Mouse (Mus musculus): Measurements from ENCODE around the gene Ftl1. TPM values are rescaled to one million over a fixed set of nuclear protein-coding genes. Genes with fewer than 3 reads are reported as not detected.

The Ftl1 gene
- polyA plus RNA-seq, 1 experiment from 2014 or later, result 6,674 TPM

DNA sequence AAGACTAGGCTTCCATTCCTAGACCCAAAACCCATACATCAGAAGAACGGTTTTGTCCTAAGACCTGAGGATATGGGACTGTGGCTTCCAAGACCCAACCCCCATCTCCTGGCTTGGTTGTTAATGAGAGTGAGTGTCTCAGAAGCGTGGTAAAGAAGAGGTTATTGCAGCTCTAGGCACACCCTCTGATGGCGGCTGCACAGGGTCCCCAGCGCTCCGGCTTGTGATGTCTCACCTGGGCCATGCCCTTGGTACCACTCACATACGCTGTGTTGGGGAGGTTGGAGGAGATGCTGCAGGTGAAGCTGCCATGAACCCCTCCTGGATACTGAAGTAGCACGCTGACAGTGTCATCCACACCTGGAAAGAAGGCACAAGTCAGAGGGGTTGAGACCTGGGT lies 19.1 kb upstream of the Ftl1 start:
- no peak overlapping the region for H3K4me2 ChIP-seq (ENCODE audit: low read length)
- ATAC-seq (replicated peaks; ENCODE audit: low FRiP score, low read depth), result no peak

DNA sequence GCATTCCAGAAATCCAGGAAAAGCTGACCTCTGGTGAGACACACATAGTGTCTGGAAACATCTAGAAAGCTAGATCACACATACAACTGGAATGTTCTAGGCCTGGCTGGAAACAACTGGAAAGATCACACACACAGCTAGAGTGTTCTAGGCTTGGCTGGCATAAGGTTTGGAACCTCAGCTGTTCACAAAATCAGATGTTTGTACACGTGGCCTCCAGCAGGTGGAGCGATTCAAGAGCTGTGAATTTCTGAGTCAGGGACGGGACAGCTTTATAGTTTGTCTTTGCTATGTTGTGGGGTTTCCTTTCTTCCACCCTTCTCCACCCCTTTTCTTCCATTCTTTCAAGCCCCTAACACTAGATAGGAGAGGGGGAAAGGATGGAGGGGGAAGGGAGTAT lies 17.3 kb upstream of the Ftl1 start:
- ATAC-seq (replicated peaks; ENCODE audit: low FRiP score, low read depth), result no peak; the same call in 1 of the 2 replicates
- Histone ChIP-seq H3K9me3 (replicated peaks; ENCODE audit: low read length) (no peaks in the 10 kb centered on the region), H3K9ac (ENCODE audit: low read depth, low read length) (no peak overlapping the region), H3K4me2 (ENCODE audit: low read length) (no peak overlapping the region; the same call in 1 of the 2 replicates), H3K27ac (no peak overlapping the region; the same call in 1 of the 2 replicates), H3K4me1 (replicated peaks; ENCODE audit: insufficient read depth, low read length) (no peaks in the 10 kb centered on the region), H3K36me3 (ENCODE audit: insufficient read depth, low read length) (no peaks in the 10 kb centered on the region), H3K27me3 (ENCODE audit: insufficient read depth, low read length) (no peaks in the 10 kb centered on the region), H3K4me3 (replicated peaks; ENCODE audit: low read depth, low read length) (no peak overlapping the region)
- 5% methylated on average over 3 of the region's 3 CpGs for WGBS
- peak; percentile 90 for TF ChIP-seq CTCF (IDR thresholded peaks at IDR 0.05; ENCODE audit: low read depth)
- peak; percentile 83 for DNase-seq (ENCODE audit: low spot score)

More for the DNA sequence above, 19.1 kb upstream of the Ftl1 start:
- Histone ChIP-seq H3K9me3 (replicated peaks; ENCODE audit: low read length) (no peaks in the 10 kb centered on the region), H3K4me1 (replicated peaks; ENCODE audit: insufficient read depth, low read length) (no peaks in the 10 kb centered on the region), H3K36me3 (ENCODE audit: insufficient read depth, low read length) (no peaks in the 10 kb centered on the region), H3K4me3 (replicated peaks; ENCODE audit: low read depth, low read length) (no peak overlapping the region), H3K27me3 (ENCODE audit: insufficient read depth, low read length) (no peaks in the 10 kb centered on the region), H3K27ac (no peak overlapping the region), H3K9ac (ENCODE audit: low read depth, low read length) (no peak overlapping the region)
- 95% methylated on average over 7 of the region's 7 CpGs for WGBS
- DNase-seq (ENCODE audit: low spot score), result no peak
- TF ChIP-seq CTCF (IDR thresholded peaks at IDR 0.05; ENCODE audit: low read depth), result no peak

DNA sequence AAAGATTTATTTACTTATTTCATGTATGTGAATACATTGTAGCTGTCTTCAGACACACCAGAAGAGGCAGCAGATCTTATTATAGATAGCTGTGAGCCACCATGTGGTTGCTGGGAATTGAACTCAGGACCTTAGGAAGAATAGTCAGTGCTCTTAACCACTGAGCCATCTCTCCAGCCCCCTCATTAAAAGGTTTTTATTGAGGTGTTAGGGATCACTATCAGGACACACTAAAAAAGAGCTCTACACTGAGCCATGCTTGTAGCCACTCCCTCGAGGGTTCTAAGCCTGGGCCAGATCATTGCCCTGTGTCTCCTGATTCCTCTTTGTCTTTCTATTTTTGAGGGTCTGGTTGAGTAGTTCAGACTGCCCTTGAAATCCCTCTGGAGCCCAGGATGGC lies 16.8 kb upstream of the Ftl1 start:
- H3K4me3 ChIP-seq (replicated peaks; ENCODE audit: low read depth, low read length), result no peak overlapping the region
- 24% methylated on average over 1 of the region's 1 CpGs for WGBS
- no peaks in the 10 kb centered on the region for H3K27me3 ChIP-seq (ENCODE audit: insufficient read depth, low read length)
- no peak for ATAC-seq (replicated peaks; ENCODE audit: low FRiP score, low read depth)
- no peak overlapping the region for H3K27ac ChIP-seq
- H3K36me3 ChIP-seq (ENCODE audit: insufficient read depth, low read length), result no peaks in the 10 kb centered on the region
- DNase-seq (ENCODE audit: low spot score), result no peak
- TF ChIP-seq CTCF (IDR thresholded peaks at IDR 0.05; ENCODE audit: low read depth), result no peak
- H3K9me3 ChIP-seq (replicated peaks; ENCODE audit: low read length), result no peaks in the 10 kb centered on the region
- no peak overlapping the region for H3K4me2 ChIP-seq (ENCODE audit: low read length)
- H3K4me1 ChIP-seq (replicated peaks; ENCODE audit: insufficient read depth, low read length), result no peaks in the 10 kb centered on the region
- H3K9ac ChIP-seq (ENCODE audit: low read depth, low read length), result no peak overlapping the region

DNA sequence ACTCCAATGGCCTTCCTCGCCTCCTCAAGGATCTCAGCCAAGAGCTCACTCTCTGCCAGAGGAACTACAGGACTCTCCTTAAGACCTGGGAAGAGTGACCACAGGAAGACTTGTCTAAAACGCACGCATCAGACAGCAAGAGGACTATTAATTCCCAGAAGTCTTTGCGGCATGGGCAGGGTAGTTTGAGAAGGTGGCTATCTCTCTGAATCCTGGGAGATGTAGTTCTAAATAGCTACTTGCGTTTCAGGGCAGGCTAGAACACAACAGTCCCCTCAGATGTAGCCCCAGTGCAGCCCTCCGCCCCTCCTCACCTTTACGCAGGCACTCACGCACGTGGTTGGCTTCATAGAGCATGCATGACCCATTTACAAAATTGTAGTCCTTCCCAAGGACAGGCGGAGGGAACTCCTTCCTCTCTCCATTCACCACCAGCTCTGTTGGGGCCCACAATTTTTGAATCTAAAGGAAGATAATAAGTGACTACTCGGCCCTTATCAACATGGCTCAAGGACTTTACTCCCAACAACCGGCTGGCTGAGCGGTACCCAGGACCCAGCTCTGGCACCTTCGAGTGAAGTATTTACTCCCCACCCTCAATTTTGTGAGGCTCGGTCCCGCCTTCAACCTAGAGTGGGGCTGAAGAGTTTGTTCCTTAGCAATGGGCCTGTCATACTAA lies 15.7 kb upstream of the Ftl1 start:
- Histone ChIP-seq H3K9me3 (replicated peaks; ENCODE audit: low read length) (no peaks in the 10 kb centered on the region), H3K4me2 (ENCODE audit: low read length) (peak overlapping the region; percentile 49), H3K36me3 (ENCODE audit: insufficient read depth, low read length) (no peaks in the 10 kb centered on the region), H3K9ac (ENCODE audit: low read depth, low read length) (peak overlapping the region; percentile 41; the same call in 1 of the 2 replicates), H3K4me3 (replicated peaks; ENCODE audit: low read depth, low read length) (0 out of 2 replicates have a peak overlapping the region, but pooled peaks have one; percentile 21), H3K4me1 (replicated peaks; ENCODE audit: insufficient read depth, low read length) (no peaks in the 10 kb centered on the region), H3K27me3 (ENCODE audit: insufficient read depth, low read length) (no peaks in the 10 kb centered on the region), H3K27ac (no peak overlapping the region)
- no peak for TF ChIP-seq CTCF (IDR thresholded peaks at IDR 0.05; ENCODE audit: low read depth)
- ATAC-seq (replicated peaks; ENCODE audit: low FRiP score, low read depth), result no peak
- DNase-seq (ENCODE audit: low spot score), result peak; percentile 71
- 67% methylated on average over 16 of the region's 16 CpGs for WGBS

DNA sequence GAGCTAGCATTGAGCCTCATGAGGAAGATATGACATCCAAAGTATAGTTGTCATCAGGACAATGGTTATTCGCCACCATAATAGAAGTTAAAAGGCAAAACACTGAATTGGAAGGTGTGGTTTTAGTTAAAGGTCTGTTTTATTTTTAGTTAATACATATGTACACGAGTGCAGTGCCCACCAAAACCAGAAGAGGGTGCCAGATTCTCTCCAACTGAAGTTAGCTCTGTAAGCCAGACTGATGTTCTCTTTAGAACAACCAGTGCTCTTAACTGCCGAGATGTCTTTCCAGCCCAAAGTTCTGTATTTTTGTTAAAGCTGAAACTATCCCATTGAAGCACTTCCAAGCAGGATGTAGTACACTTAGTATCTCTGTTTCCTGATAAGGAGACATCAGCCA lies 11.2 kb upstream of the Ftl1 start:
- TF ChIP-seq CTCF (IDR thresholded peaks at IDR 0.05; ENCODE audit: low read depth), result peak; percentile 88
- ATAC-seq (replicated peaks; ENCODE audit: low FRiP score, low read depth), result no peak
- WGBS, result 5% methylated on average over 3 of the region's 3 CpGs

DNA sequence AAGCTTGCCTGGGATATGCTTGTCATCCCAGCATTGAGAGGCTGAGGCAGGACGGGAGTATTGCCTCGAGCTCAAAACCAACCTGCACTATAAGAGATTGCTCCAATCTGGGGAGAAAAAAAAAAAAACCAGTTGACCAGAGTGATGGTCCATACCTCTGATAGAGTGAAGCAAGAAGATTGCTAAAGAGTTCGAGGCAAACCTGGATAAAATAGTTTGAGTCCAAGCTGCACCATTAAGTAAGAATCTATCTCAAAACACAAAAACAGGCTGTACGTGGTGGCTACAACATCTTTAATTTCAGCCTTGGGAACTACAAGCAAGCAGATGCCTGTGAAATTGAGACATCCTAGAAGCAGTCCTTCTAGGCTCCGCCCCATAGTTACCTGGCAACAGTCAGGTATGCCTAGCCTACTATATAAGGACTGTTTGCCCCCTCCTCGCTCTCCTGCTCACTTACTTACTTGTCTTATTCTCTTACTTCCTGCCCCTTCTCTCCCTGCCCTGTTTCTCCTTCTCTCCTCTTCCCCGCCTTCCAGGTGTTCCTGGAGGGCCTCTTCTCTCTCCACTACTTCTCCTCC lies 7.5 kb upstream of the Ftl1 start:
- peaks cover 7% of the 10 kb centered on the region; the same call in 1 of the 2 replicates for H3K4me1 ChIP-seq (replicated peaks; ENCODE audit: insufficient read depth, low read length)
- no peak for TF ChIP-seq CTCF (IDR thresholded peaks at IDR 0.05; ENCODE audit: low read depth)
- no peak overlapping the region for H3K9ac ChIP-seq (ENCODE audit: low read depth, low read length)
- H3K27me3 ChIP-seq (ENCODE audit: insufficient read depth, low read length), result no peaks in the 10 kb centered on the region
- 38% methylated on average over 7 of the region's 7 CpGs for WGBS
- ATAC-seq (replicated peaks; ENCODE audit: low FRiP score, low read depth), result no peak
- peaks cover 7% of the 10 kb centered on the region; the same call in 1 of the 2 replicates for H3K36me3 ChIP-seq (ENCODE audit: insufficient read depth, low read length)
- peak overlapping the region; percentile 78 for H3K4me3 ChIP-seq (replicated peaks; ENCODE audit: low read depth, low read length)
- H3K27ac ChIP-seq, result no peak overlapping the region
- peak overlapping the region; percentile 90 for H3K4me2 ChIP-seq (ENCODE audit: low read length)
- no peak for DNase-seq (ENCODE audit: low spot score)
- H3K9me3 ChIP-seq (replicated peaks; ENCODE audit: low read length), result no peaks in the 10 kb centered on the region

More for the DNA sequence above, 11.2 kb upstream of the Ftl1 start:
- DNase-seq (ENCODE audit: low spot score), result peak; percentile 90
- Histone ChIP-seq H3K9ac (ENCODE audit: low read depth, low read length) (no peak overlapping the region), H3K27ac (no peak overlapping the region), H3K4me1 (replicated peaks; ENCODE audit: insufficient read depth, low read length) (peaks cover 2% of the 10 kb centered on the region; the same call in 1 of the 2 replicates), H3K27me3 (ENCODE audit: insufficient read depth, low read length) (no peaks in the 10 kb centered on the region), H3K4me2 (ENCODE audit: low read length) (no peak overlapping the region), H3K4me3 (replicated peaks; ENCODE audit: low read depth, low read length) (no peak overlapping the region), H3K9me3 (replicated peaks; ENCODE audit: low read length) (no peaks in the 10 kb centered on the region), H3K36me3 (ENCODE audit: insufficient read depth, low read length) (no peaks in the 10 kb centered on the region)

Measured in kidney, postnatal 0 days (tissue).